Mouse (Mus musculus) gastrocnemius, postnatal 36 days (tissue): Measurements from ENCODE around the gene Gps2. TPM values are rescaled to one million over a fixed set of nuclear protein-coding genes. Genes with fewer than 3 reads are reported as not detected.
"Not testable (repeated sequence)": the region's sequence is repeated elsewhere in the genome, so short reads cannot be mapped to it uniquely, and the experiment has no call there.

Experiments
- DNase-seq, 2 experiments: peaks; one replicate each; pipeline ENCODE4 v3.0.0; 2022
- intact Hi-C: fragments of 180-260 bp; cut with DNase I; formaldehyde crosslinking; loops from one replicate; pipeline ENCODE4 v1.15.1; 2025
- total RNA-seq, 2 experiments: library from RNA; stranded (reverse); gene quantifications; 2 replicates each; pipeline ENCODE4 v1.2.3; 2021

Gps2 gene
- total RNA-seq, 2 experiments from 2014 or later, result 33.9 to 42.5 TPM

DNA sequence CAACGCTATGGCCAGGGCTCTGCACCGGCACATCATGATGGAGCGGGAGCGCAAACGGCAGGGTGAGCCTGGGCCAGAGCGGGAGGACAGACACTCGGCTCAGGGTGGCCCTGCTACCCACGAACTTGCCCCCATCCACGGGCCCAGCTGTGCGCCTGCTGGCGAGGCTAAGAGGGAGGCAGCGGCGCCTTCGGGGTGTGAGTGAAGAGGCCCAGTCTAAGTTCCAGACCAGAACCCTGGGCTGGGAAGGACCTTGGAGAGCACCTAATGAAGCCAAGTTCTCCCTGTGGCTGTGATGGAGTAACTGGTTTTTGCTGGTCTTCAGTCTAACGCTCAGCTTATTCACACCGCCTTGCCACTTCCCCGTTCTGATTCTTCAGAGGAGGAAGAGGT is 680 bp downstream of the Gps2 start:
- intact Hi-C loops, result no loop called here

DNA sequence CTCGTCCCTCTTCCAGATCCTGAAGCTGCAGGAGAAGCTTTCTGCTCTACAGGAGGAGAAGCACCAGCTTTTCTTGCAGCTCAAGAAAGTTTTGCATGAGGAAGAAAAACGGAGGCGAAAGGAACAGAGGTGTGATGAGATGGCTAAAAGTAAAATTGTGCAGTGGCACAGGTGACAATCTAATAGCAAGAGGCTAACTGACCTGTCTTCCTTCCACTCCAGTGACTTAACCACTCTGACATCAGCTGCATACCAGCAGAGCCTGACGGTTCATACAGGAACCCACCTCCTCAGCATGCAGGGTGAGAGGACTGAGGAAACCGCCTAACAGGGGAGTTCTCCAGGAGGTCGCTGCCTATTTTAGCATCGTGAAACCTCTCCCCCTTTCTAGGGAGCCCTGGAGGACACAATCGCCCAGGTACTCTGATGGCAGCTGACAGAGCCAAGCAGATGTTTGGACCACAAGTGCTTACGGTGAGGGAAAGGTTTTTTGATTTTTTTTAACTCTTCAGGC is 1.3 kb downstream of the Gps2 start:
- no peak for DNase-seq
- intact Hi-C loops, result no loop called here

More for the DNA sequence above, 680 bp downstream of the Gps2 start:
- DNase-seq, result no peak

DNA sequence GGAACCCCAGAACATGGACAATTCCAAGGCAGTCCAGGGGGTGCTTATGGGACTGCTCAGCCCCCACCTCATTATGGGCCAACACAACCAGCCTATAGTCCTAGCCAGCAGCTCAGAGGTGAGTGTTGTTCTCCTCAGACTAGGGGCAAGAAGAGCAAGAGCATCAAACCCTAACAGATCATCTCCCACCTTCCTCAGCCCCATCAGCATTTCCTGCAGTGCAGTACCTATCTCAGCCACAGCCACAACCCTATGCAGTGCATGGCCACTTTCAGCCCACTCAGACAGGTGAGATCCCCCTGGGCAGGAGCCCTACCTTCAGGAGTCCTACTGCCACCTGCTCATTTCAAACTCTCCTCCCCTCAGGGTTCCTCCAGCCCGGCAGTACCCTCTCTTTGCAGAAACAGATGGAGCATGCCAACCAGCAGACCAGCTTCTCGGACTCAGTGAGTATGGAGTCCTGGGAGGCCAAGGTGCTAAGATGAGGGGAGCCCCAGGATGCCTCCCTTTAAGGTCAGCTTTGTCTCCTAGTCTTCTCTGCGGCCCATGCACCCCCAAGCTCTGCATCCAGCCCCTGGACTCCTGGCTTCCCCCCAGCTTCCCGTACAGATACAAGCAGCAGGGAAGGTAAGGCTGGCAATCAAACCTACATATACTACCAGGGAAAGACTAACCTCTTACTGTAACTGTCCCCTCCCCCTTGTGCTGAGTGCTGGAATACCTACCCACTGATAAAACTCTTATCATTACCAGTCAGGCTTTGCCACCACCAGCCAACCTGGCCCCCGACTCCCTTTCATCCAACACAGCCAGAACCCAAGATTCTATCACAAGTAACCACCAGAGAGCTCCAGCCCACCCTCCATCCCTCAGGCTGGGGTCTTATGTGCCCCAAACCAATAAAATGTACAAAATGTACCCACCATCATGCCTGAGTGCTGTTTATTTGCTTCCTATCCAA is 2.3 kb downstream of the Gps2 start:
- intact Hi-C loops, result no loop called here
- no peak for DNase-seq

DNA sequence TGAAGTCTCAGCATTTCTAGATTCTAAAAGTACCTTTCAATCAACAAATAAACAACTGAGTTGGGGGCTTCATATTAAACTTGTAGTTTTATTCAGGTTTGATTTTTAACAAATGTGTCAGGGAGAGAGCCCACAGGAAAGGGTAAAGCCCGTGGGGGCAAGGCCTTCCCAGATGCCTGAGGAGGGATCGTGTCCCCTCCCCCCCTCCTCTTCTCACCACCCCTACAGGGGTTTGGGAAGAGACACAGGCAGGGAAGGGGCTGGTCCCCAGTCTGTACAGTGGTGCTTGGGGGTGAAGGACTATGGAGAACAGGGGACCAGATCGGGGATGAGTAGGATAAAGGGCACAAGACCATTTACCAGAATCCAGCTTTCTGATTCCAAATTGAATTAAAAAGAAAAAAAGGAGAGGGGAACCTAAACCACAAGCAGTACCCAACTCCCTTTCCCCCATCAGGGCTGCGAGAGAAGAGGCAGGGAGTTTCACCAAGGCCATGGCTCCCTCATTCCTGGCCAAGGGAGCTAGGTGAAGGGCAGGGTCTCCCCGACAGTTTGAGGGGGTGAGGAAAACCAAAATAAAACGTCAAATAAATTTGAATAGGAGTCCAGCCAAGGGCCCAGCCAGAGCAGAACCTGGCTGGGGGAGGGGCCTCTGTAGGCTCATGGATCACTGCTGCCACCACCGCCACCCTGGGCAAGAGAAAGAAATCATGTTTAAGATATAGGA is 3.1 kb downstream of the Gps2 start:
- DNase-seq, intact Hi-C loops: not testable (repeated sequence)

DNA sequence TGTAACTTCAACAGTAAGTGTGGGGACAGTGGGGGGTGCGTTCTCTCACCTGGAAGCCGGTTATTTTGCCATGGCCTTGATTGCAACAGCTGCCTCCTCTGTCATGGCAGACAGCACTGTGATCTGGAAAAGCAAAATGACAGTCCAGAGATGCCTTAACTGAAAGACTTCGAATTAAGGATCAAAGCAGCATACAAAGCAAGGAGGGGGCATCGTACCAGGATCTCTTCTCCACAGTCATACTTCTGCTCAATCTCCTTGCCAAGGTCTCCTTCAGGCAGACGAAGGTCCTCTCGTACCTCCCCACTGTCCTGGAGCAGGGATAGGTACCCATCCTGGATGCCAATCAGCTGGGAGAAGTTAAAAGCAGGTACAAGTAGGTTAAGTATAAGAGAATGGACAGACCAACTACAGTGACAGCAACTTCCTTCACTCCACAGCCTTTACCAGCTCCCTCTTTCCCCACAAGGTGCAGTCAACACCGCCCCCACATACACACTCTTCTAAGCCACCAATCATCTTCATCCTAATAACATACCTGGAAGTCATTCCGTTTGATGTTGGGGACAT is 3.8 kb downstream of the Gps2 start:
- intact Hi-C loops, result no loop called here
- no peak for DNase-seq

DNA sequence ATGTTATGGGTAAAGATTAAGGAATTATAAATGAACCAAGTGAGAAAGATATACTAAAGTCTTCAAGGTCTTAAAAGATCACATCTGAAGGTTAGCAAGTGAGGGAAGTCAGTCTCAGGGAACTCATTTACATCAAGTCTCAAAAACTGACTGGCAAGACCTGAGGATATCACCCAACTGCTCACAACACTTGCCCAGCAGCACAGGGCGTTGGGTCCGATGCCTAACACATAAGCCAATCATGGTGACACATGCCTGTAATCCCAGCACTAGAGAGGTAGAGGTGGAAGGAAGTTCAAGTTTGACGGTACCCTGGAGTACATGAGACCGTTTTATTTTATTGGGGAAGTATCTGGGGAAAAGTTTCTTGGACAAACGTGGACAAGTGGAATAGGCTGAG is 4.4 kb downstream of the Gps2 start:
- intact Hi-C loops, result no loop called here

DNA sequence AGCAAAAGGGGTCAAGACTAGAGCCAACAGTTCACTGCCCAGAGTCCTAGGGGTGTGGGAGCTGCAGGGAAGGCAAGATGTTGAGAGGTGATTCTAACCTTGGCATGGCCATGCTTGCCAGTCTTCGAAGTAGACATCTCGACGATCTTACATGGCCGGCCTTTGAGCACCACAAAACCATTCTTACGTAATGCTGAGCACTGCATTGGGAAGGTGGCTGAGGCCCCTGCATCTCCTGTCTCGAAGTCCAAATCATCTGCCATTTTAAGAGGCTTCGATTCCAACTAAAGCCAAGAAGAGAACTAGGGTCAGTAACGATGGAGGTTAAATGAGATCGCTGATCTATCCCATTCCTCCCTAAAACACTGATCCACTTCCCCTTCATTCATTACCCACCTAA is 5.4 kb downstream of the Gps2 start:
- intact Hi-C loops, result no loop called here
- DNase-seq, result no peak

More for the DNA sequence above, 4.4 kb downstream of the Gps2 start:
- DNase-seq, result no peak

DNA sequence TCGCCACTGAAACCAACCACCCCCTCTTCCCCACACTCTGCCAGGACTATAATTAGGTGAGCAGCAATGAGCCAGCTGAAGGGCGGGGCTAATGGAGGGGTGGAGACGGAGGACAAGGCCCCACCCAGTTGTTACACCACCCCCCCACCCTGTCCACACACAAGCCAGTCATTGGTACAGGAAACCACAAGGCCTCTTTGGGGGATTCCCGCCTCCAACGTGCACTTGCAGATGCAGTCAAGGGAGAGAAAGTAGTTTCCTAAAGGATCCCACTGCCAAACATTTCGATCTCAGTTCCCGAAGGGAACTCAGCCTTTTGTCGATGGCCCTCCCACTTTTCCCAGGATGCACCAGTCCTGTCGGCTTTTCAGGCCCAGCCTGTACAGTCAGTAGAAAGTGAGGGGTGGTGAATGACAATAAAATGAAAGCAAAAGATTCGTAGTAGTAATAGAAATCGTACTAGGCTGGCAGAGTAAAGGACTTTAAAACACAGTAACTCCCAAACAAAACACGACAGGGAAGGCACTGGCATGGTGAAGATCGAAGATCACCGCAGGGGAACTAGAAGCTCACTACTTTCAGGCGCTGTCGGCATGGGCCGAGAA is 6.1 kb downstream of the Gps2 start:
- DNase-seq, result peak; percentile 76 to 84
- intact Hi-C loops, result no loop called here

DNA sequence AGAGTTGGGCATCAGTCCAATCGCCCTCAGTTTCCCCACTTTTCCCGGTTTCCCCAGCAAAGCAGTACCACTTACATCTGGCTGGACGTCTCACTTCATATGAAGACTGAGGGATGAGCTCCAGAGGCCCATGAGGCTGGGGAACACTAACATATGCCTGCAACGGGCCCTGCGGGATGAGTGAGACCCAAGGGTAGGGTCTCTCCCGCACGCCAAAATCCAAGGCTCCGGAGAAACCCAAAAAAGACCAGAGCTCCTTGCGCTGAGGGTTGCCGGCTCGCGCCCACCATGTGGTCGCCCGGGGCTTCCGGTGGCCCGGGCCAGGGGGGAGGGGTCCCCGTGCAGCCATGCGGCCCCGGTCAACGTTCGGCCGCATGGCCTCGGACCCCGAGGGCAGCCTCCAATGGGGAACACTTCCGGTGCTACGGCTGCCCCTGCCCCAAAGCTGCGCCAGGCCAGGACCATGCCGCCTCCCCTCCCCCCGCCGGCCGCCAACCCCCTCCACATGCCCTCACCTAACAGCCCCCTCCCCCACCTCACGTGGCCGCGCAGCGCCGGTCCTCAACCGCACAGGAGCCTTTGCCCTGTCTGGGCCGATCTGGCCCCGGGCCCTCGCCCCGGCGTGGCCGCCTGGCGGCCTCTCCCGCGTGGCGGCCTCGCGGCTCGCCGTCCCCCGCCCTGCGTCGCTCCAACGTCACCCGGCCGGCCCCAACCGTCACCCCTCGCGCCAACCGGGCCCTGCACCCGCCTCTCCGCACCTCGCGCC is 6.8 kb downstream of the Gps2 start:
- peak in 1 of 2 experiments; percentile 39 for DNase-seq
- intact Hi-C loops, result no loop called here

DNA sequence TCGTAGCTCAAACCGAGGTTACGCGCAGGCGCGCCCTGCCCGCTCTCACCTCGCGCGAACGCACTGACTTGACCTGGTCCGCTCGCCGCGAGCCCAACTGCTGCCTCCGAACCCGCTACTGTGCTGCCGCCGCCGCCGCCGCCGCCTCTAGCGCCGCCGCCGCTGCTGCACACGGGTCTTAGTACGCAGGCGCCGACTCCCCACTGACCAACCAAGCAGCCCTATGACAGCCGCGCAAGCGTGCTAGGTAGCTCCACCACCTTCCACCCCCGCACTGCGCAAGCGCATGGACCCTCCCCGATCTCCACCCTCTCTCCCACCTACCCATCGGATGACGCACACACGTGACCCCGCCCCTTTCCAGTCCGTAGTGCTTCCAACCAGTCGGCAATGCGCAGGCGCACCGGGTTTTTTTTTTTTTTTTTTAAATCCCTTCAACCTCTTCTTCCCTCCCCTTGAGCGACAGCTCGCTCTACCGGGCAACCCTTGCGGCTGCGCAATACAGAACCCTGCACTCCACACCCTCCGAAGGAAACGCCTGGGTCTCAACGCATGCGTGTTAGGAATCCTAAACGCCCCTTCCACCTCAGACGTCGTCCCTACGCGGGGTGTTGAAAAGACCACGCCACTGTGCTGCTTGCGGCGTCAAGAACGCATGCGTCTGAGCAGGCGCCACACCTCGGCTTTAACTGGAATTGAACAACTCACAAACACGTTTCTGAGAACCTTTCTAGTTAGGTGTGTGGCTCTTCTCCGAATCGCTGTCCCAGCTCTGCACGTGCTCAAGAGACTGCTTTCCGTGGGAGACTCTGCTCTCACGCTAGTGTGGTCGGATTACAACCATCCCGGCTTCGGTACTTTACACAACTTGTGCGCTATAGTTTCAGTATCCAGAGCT is 7.7 kb downstream of the Gps2 start, which contains the start of gene Eif5a:
Eif5a (minus strand) TSS at position 845 of the 898 bp plus-strand sequence.
- intact Hi-C loops, result no loop called here
- DNase-seq, result peak; percentile 100

DNA sequence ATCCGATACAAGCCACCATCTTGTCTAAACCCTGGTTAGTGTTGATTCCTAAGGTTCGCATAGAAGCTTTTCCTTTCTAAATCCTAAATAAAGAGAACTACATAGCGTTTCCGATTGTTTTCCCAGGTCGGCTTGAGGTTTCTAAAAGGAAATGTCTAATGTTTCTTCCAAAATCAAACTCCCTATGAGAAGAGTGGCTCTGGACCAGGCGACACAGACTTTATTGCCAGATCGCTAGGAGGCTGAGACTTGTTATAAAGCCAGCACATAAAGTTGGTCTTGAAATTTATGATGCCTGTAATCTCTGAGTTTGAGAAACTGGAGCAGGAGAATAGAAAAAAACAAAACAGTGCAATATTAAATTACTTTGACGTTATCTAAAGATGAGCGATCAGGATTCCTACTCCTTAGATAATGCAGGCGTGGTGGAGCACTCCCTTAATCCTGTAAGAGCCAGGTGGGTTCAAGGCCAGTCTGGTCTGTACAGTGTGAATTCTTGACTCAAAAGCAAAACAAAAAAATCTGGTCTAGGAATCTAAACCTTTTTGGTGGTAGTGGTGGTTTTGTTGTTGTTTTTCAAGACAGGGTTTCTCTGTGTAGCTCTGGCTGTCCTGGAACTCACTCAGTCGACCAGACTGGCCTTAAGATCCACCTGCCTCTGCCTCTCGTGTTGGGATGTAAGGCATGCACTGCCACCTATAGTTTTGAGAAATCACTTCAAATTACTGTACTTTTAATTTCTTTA is 8.5 kb downstream of the Gps2 start:
- no peak for DNase-seq
- intact Hi-C loops, result no loop called here

DNA sequence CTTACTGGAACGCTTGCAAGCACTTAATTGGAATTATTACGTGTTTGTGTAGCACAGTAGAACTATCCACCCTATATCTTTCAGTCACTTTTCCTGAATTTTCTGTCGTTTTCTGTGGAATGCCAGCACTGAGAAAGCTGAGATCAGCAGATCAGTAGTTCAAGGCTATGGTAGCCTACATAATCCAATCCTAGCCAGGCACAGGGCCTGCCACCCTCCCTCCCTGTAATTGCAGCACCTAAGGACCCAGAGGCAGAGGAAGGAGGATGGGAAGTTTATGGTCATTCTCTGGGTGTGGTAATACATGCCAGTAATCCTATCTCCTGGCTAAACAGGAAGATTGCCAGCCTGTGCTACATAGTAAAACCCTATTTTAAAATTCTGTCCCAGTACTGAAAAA is 9.1 kb downstream of the Gps2 start:
- intact Hi-C loops, result no loop called here

DNA sequence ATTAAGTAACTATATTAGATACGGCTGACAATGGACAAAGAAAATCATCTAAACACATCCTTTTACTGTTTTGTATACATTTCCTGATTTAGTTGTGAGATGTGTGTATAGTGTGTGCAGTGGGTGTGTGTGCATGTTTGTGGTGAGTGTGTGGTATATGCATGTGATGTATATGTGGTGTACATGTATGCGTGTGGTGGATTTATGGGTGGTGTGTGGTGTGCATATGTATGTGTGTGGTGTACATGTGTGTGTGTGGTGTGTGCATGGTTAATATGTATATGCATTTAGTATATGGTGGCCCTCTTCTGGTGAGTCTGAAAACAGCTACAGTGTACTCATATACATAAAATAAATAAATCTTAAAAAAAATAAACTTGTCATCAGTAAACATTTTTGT is 13.8 kb downstream of the Gps2 start:
- intact Hi-C loops, result no loop called here
- DNase-seq, result no peak

More for the DNA sequence above, 9.1 kb downstream of the Gps2 start:
- DNase-seq, result no peak

DNA sequence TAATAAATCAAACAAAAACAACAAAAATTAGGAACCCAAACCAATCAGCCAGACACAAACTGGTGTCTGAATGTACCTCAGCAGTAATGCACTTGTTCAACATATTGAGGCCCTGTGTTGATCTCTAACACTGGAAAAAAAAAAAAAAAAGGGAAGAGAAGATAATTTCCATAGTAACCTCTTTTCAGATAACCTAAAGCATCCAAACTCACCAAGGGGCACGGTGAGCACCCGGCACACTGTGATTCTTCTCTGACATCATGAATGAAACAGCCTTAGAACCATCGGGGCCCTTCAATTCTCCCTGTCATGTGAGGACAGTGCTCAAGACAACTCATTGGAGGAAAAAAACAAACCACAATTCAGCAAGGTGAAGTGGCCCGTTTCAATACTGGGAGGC is 16.0 kb downstream of the Gps2 start:
- intact Hi-C loops, result loop anchor here (5.0 kb wide), 1 partner anchor 78 kb away; no protein-coding TSS in a partner anchor

DNA sequence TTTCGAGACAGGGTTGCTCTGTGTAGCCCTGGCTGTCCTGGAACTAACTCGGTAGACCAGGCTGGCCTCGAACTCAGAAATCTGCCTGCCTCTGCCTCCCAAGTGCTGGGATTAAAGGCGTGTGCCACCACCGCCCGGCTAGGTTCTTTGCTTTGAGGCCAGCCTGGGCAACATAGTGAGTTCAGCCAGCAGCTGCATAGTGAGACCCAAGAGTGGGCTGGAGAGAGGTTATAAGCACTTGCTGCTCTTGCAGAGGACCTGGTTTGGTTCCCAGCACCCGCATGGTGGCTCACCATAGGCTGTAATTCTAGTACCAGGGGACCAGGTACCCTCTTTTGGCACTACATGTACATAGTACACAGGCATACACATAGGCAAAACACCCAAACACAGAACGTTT is 16.5 kb downstream of the Gps2 start:
- not testable (repeated sequence) for DNase-seq
- intact Hi-C loops, result loop anchor here (5.0 kb wide), 1 partner anchor 77 kb away; no protein-coding TSS in a partner anchor

More for the DNA sequence above, 16.0 kb downstream of the Gps2 start:
- DNase-seq, result no peak

DNA sequence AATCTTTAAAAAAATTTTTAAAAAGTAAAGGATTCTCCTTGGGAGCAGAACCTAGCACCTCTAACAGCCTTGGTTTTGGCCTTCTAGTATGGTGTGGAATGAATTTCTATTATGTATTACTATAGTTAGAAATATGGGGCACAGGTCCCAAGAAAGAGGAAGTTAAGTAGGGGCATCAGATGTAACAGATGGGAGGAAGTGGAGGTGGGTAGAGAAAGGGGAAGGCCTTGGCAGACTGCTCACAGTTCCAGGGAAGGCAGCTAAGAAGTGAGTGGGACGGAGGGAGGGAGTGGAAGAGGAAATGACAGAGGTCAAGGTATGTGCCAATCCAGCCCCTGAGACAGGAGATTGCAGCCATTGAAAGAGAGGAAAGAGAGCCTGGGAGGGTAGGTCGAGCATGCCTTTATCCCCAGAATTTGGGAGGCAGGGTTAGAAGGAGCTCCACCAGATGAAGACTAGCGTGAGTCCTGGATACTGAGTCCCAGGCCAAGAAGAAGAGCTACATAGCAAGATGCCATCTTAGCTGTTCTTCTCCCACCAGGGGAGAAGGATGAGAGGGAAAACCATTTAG is 17.4 kb downstream of the Gps2 start:
- intact Hi-C loops, result loop anchor here (5.0 kb wide), 1 partner anchor 76 kb away; no protein-coding TSS in a partner anchor
- DNase-seq, result no peak

DNA sequence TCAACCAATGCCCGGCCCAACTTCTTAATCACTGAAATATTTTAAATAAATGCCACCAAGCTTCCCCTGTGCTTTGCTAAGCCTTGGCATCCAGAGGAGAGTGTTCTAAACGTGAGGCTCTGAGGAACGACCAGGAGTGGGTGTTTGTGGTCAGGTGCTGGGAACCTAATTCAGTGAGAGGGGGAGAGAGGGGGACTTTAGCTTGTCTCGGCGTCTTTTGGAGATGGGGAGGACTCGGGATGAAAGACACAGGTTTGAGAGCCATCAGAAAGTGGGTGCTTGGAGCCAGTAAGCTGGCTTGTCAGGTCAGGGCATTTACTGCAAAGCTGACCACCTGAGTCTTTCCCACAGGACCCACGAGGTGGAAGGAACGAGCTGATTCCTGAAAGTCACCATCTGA is 18.1 kb downstream of the Gps2 start:
- intact Hi-C loops, result loop anchor here (5.0 kb wide), 1 partner anchor 76 kb away; no protein-coding TSS in a partner anchor
- DNase-seq, result no peak
